Mouse (Mus musculus) midbrain, embryonic 14.5 days (tissue): ENCODE results near the gene Cep89. TPM values are rescaled to one million over a fixed set of nuclear protein-coding genes. Genes with fewer than 3 reads are reported as not detected.

Experiments used
- ATAC-seq: fragments of 200-750 bp; cut with Nextera tagmentation; 2 replicates; pipeline ENCODE4 v1.8.0; 2017; ENCODE audit warnings: moderate number of reproducible peaks, moderate library complexity; ENCODE audit not compliant: low FRiP score, low TSS enrichment
- DNase-seq: peaks from one replicate; pipeline ENCODE4 v3.0.0-alpha.2; 2015
- H3K27ac ChIP-seq: fragments of 300-500 bp; sonication (generic); replicated peaks from 2 replicates; pipeline ENCODE4 v1.5.1; 2014; ENCODE audit warnings: mild to moderate bottlenecking, low read depth, low read length, moderate library complexity
- H3K27me3 ChIP-seq: fragments of 300-500 bp; sonication (generic); 2 replicates; pipeline ENCODE4 v1.6.1; 2014; ENCODE audit warnings: low read length, control low read depth, mixed read lengths; ENCODE audit not compliant: control insufficient read depth, insufficient read depth
- H3K36me3 ChIP-seq: fragments of 300-500 bp; sonication (generic); 2 replicates; pipeline ENCODE4 v1.6.1; 2014; ENCODE audit warnings: low read length, control low read depth; ENCODE audit not compliant: control insufficient read depth, insufficient read depth
- H3K4me1 ChIP-seq: fragments of 300-500 bp; sonication (generic); 2 replicates; pipeline ENCODE4 v1.6.1; 2014; ENCODE audit warnings: mild to moderate bottlenecking, antibody characterized with exemption, low read length, control low read depth; ENCODE audit not compliant: control insufficient read depth, insufficient read depth
- H3K4me2 ChIP-seq: fragments of 300-500 bp; sonication (generic); 2 replicates; pipeline ENCODE4 v1.6.1; 2014; ENCODE audit warnings: mild to moderate bottlenecking, low read length, moderate library complexity
- H3K4me3 ChIP-seq: fragments of 300-500 bp; sonication (generic); replicated peaks from 2 replicates; pipeline ENCODE4 v1.5.1; 2014; ENCODE audit warnings: low read depth, low read length
- H3K9ac ChIP-seq: fragments of 300-500 bp; sonication (generic); replicated peaks from 2 replicates; pipeline ENCODE4 v1.6.1; 2014; ENCODE audit warnings: mild to moderate bottlenecking, low read length, moderate library complexity
- H3K9me3 ChIP-seq: fragments of 300-500 bp; sonication (generic); 2 replicates; pipeline ENCODE4 v1.6.1; 2016; ENCODE audit warnings: low read length, control low read depth, mixed read lengths; ENCODE audit not compliant: control insufficient read depth
- WGBS: fragments of 180-500 bp; shearing (Covaris S2); extraction: QIAGEN DNeasy Blood & Tissue Kit; methylation state at CpG from one replicate; pipeline ENCODE4 v1.1.7; 2014; 5-methylcytosine and 5-hydroxymethylcytosine counted together
- polyA plus RNA-seq: library from polyadenylated mRNA; unstranded; fragments of >200 nt; fragmentation: Nextera tagmentation; extraction: Ambion mirVana; gene quantifications from 2 replicates; pipeline ENCODE4 v1.2.1, GENCODE M21; 2014

Cep89 gene
- polyA plus RNA-seq, 1 experiment from 2014 or later = 27.2 TPM

GRCm38 (mm10) chr7:35401169-35401568 lies 4.3 kb downstream of the Cep89 start:
- Histone ChIP-seq H3K27me3 (no peaks in the 10 kb centered on the region), H3K27ac (no peak overlapping the region), H3K4me2 (no peak overlapping the region), H3K9me3 (no peaks in the 10 kb centered on the region), H3K4me3 (no peak overlapping the region), H3K9ac (no peak overlapping the region), H3K4me1 (peaks cover 8% of the 10 kb centered on the region), H3K36me3 (peaks cover 46% of the 10 kb centered on the region)
- WGBS = 90% methylated on average over 4 of the region's 4 CpGs
- DNase-seq (no peak), ATAC-seq (no peak)

GRCm38 (mm10) chr7:35415226-35415625 lies 18.4 kb downstream of the Cep89 start:
- 76% methylated on average over 5 of the region's 5 CpGs for WGBS
- Histone ChIP-seq H3K9ac (no peak overlapping the region), H3K4me2 (no peak overlapping the region), H3K4me3 (no peak overlapping the region), H3K36me3 (peaks cover 45% of the 10 kb centered on the region), H3K4me1 (no peaks in the 10 kb centered on the region), H3K27ac (no peak overlapping the region), H3K9me3 (no peaks in the 10 kb centered on the region), H3K27me3 (no peaks in the 10 kb centered on the region)
- ATAC-seq = no peak
- DNase-seq = no peak

- Histone ChIP-seq H3K9me3 (no peaks in the 10 kb centered on the region), H3K27ac (no peak overlapping the region), H3K4me3 (no peak overlapping the region), H3K4me1 (no peaks in the 10 kb centered on the region), H3K27me3 (no peaks in the 10 kb centered on the region), H3K4me2 (no peak overlapping the region), H3K36me3 (peaks cover 46% of the 10 kb centered on the region), H3K9ac (no peak overlapping the region)
- DNase-seq (no peak), ATAC-seq (no peak)
- WGBS = 91% methylated on average over 9 of the region's 9 CpGs
Observed at GRCm38 (mm10) chr7:35415801-35416653, 19.2 kb downstream of the Cep89 start.

GRCm38 (mm10) chr7:35416654-35416948 lies 19.8 kb downstream of the Cep89 start:
- H3K36me3 ChIP-seq = peaks cover 50% of the 10 kb centered on the region
- WGBS = 90% methylated on average over 5 of the region's 5 CpGs

GRCm38 (mm10) chr7:35423071-35423470 lies 26.2 kb downstream of the Cep89 start:
- Histone ChIP-seq H3K36me3 (peaks cover 67% of the 10 kb centered on the region), H3K27ac (no peak overlapping the region), H3K9me3 (no peaks in the 10 kb centered on the region), H3K9ac (no peak overlapping the region), H3K27me3 (no peaks in the 10 kb centered on the region), H3K4me1 (no peaks in the 10 kb centered on the region), H3K4me2 (no peak overlapping the region), H3K4me3 (no peak overlapping the region)
- no peak for DNase-seq
- WGBS = 95% methylated on average over 10 of the region's 10 CpGs
- ATAC-seq = no peak

More at GRCm38 (mm10) chr7:35416654-35416948, 19.8 kb downstream of the Cep89 start:
- H3K9ac ChIP-seq = no peak overlapping the region
- no peak for ATAC-seq
- H3K9me3 ChIP-seq = no peaks in the 10 kb centered on the region
- no peak overlapping the region for H3K4me3 ChIP-seq
- no peak overlapping the region for H3K27ac ChIP-seq
- DNase-seq = no peak
- no peak overlapping the region for H3K4me2 ChIP-seq
- H3K27me3 ChIP-seq = no peaks in the 10 kb centered on the region
- H3K4me1 ChIP-seq = no peaks in the 10 kb centered on the region

- Histone ChIP-seq H3K4me2 (no peak overlapping the region), H3K9me3 (no peaks in the 10 kb centered on the region), H3K4me1 (no peaks in the 10 kb centered on the region), H3K36me3 (peaks cover 60% of the 10 kb centered on the region), H3K27me3 (no peaks in the 10 kb centered on the region), H3K4me3 (no peak overlapping the region), H3K9ac (no peak overlapping the region), H3K27ac (no peak overlapping the region)
- no peak for DNase-seq
- 93% methylated on average over 10 of the region's 10 CpGs for WGBS
- ATAC-seq = no peak
Observed at GRCm38 (mm10) chr7:35428146-35428545, 31.3 kb downstream of the Cep89 start.

- Histone ChIP-seq H3K4me2 (no peak overlapping the region), H3K27me3 (no peaks in the 10 kb centered on the region), H3K36me3 (peaks cover 64% of the 10 kb centered on the region), H3K4me3 (no peak overlapping the region), H3K9ac (no peak overlapping the region), H3K27ac (no peak overlapping the region), H3K4me1 (no peaks in the 10 kb centered on the region), H3K9me3 (no peaks in the 10 kb centered on the region)
- DNase-seq (no peak), ATAC-seq (no peak)
- 78% methylated on average over 9 of the region's 9 CpGs for WGBS
Observed at GRCm38 (mm10) chr7:35435266-35435665, 38.4 kb downstream of the Cep89 start.

- no peak overlapping the region for H3K4me2 ChIP-seq
- no peaks in the 10 kb centered on the region for H3K36me3 ChIP-seq
- H3K9ac ChIP-seq = no peak overlapping the region
- no peaks in the 10 kb centered on the region for H3K4me1 ChIP-seq
- no peak overlapping the region for H3K4me3 ChIP-seq
- DNase-seq (no peak), ATAC-seq (no peak)
- H3K9me3 ChIP-seq = no peaks in the 10 kb centered on the region
- H3K27ac ChIP-seq = no peak overlapping the region
- no peaks in the 10 kb centered on the region for H3K27me3 ChIP-seq
- 36% methylated on average over 4 of the region's 4 CpGs for WGBS
Observed at GRCm38 (mm10) chr7:35447501-35447900, 50.7 kb downstream of the Cep89 start.
